Mouse (Mus musculus): ENCODE results near the gene Rps24.

Rps24 gene

GRCm38 (mm10) chr14:24512527-24513161 is 25.7 kb downstream of the Rps24 start:
- no peak for DNase-seq (ENCODE audit: low spot score in 2 of 2)

- DNase-seq (ENCODE audit: low spot score in 2 of 2), result no peak
These were observed 34.7 kb downstream of the Rps24 start for GRCm38 (mm10) chr14:24521597-24521996.

GRCm38 (mm10) chr14:24525137-24525536 is 38.2 kb downstream of the Rps24 start:
- DNase-seq (ENCODE audit: low spot score in 2 of 2), result no peak

- DNase-seq (ENCODE audit: low spot score in 2 of 2), result no peak
These were observed 38.9 kb downstream of the Rps24 start for GRCm38 (mm10) chr14:24525677-24526415.

- DNase-seq (ENCODE audit: low spot score in 2 of 2), result no peak
These were observed 39.5 kb downstream of the Rps24 start for GRCm38 (mm10) chr14:24526440-24526839.

- no peak for DNase-seq (ENCODE audit: low spot score in 2 of 2)
These were observed 43.3 kb downstream of the Rps24 start for GRCm38 (mm10) chr14:24530228-24530627.

- DNase-seq (ENCODE audit: low spot score in 2 of 2), result no peak
These were observed 48.1 kb downstream of the Rps24 start for GRCm38 (mm10) chr14:24534865-24535545.

GRCm38 (mm10) chr14:24542901-24543300 is 56.0 kb downstream of the Rps24 start:
- DNase-seq (ENCODE audit: low spot score in 2 of 2), result no peak

- peak in 1 of 2 experiments; percentile 57 for DNase-seq (ENCODE audit: low spot score in 2 of 2)
These were observed 57.1 kb downstream of the Rps24 start for GRCm38 (mm10) chr14:24544057-24544456.

Data from left cerebral cortex, adult 9 months (tissue).